Mouse (Mus musculus): ENCODE results near the gene Pcsk4. TPM values are rescaled to one million over a fixed set of nuclear protein-coding genes. Genes with fewer than 3 reads are reported as not detected.

Gene Pcsk4
- 0.55 and 0.65 TPM in 2 replicates for polyA plus RNA-seq (2012)

DNA sequence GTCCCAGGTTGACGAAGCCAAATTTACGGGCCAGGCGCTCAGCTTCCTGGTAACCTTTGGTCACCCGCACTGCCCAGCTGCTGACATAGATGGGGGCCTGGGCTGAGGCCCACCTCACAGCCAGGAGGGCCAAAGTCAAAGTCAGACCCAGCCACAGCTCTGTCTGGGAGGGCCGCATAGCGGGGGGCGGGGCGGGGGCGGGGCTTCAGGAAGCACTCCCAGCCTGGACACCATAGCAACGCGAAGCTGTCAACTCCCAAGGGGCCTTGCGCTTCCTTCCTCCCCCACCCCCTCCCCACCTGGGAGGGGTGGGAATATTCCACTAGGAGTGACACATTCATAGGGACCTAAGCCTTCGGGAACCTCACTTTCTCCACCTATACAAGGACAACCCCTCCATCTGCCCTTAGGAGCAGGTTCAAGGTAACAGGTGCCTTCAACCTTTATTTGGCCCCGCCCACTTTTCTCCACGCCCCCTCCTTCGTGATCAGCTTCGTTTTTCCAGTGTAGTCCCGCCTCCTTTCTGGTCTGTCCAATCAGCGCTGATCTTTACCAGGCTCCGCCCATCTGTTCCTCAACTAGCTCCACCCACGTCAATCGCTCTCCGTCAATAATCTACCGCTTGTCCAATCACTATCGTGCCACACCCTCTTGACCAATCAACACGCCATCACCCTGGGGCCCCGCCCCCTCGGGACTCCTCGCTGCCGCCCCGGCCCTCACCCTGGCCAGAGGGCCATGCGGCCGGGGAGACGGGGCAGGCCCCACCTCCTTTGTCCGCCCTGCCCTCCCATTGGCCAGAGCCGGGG lies at the start of gene Pcsk4, which contains the start of gene Reep6:
Pcsk4 (minus strand) TSS at position 226 of the 809 bp plus-strand sequence.
Reep6 (plus strand) TSS at position 681 of the 809 bp plus-strand sequence.
- H3K27me3 ChIP-seq (ENCODE audit: control insufficient read depth): no peaks in the 10 kb centered on the region
- TF ChIP-seq GATA1 (IDR thresholded peaks at IDR 0.05; ENCODE audit: low read length): no peak
- TF ChIP-seq TAL1 (IDR thresholded peaks at IDR 0.05; ENCODE audit: low read length): no peak
- H3K36me3 ChIP-seq (ENCODE audit: control insufficient read depth): peaks cover 35% of the 10 kb centered on the region
- peaks cover 84% of the 10 kb centered on the region for H3K4me1 ChIP-seq (ENCODE audit: control insufficient read depth)
- peak within 1 kb of the TSS; percentile 71 for H3K4me3 ChIP-seq (replicated peaks)
- peaks cover 15% of the 10 kb centered on the region for H3K9me3 ChIP-seq (ENCODE audit: control insufficient read depth, low read length)

GRCm38 (mm10) chr10:80377716-80378115 lies 48.4 kb upstream of the Pcsk4 start:
- Histone ChIP-seq H3K36me3 (ENCODE audit: control insufficient read depth) (peaks cover 29% of the 10 kb centered on the region), H3K4me1 (ENCODE audit: control insufficient read depth) (peaks cover 16% of the 10 kb centered on the region), H3K4me3 (replicated peaks) (no peak overlapping the region), H3K27me3 (ENCODE audit: control insufficient read depth) (peaks cover 6% of the 10 kb centered on the region), H3K9me3 (ENCODE audit: control insufficient read depth, low read length) (peaks cover 16% of the 10 kb centered on the region)
- TF ChIP-seq TAL1 (IDR thresholded peaks at IDR 0.05; ENCODE audit: low read length): no peak
- TF ChIP-seq GATA1 (IDR thresholded peaks at IDR 0.05; ENCODE audit: low read length): no peak

- Histone ChIP-seq H3K4me1 (ENCODE audit: control insufficient read depth) (peaks cover 12% of the 10 kb centered on the region), H3K36me3 (ENCODE audit: control insufficient read depth) (peaks cover 14% of the 10 kb centered on the region), H3K9me3 (ENCODE audit: control insufficient read depth, low read length) (peaks cover 3% of the 10 kb centered on the region), H3K27me3 (ENCODE audit: control insufficient read depth) (peaks cover 22% of the 10 kb centered on the region), H3K4me3 (replicated peaks) (no peak overlapping the region)
- TF ChIP-seq GATA1 (IDR thresholded peaks at IDR 0.05; ENCODE audit: low read length): no peak
- TF ChIP-seq TAL1 (IDR thresholded peaks at IDR 0.05; ENCODE audit: low read length): no peak
Observed at GRCm38 (mm10) chr10:80376160-80376559, 46.9 kb upstream of the Pcsk4 start.

DNA sequence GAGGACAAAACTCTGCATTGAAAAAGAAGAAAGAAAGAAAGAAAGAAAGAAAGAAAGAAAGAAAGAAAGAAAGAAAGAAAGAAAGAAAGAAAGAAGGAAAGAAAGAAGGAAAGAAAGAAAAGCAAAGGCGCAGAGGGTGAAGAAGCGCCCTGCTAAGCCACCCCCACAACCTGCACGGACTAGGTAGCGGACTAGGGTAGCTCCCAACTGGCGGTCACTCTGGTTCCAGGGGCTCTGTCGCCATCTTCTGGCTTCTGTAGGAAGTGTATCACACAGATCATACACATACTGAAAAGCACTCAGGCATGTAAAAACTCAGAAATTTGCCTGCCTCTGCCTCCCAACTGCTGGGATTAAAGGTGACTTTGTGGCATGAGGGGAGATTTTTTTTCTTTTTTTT lies 44.8 kb upstream of the Pcsk4 start:
- H3K4me1 ChIP-seq (ENCODE audit: control insufficient read depth): peaks cover 11% of the 10 kb centered on the region
- H3K4me3 ChIP-seq (replicated peaks): no peak overlapping the region
- H3K27me3 ChIP-seq (ENCODE audit: control insufficient read depth): peaks cover 30% of the 10 kb centered on the region
- no peaks in the 10 kb centered on the region for H3K36me3 ChIP-seq (ENCODE audit: control insufficient read depth)
- TF ChIP-seq TAL1 (IDR thresholded peaks at IDR 0.05; ENCODE audit: low read length) (no peak), GATA1 (IDR thresholded peaks at IDR 0.05; ENCODE audit: low read length) (no peak)
- H3K9me3 ChIP-seq (ENCODE audit: control insufficient read depth, low read length): no peaks in the 10 kb centered on the region; the same call in 1 of the 2 replicates

GRCm38 (mm10) chr10:80372706-80373105 lies 43.4 kb upstream of the Pcsk4 start:
- H3K4me3 ChIP-seq (replicated peaks): no peak overlapping the region
- H3K4me1 ChIP-seq (ENCODE audit: control insufficient read depth): peaks cover 4% of the 10 kb centered on the region
- H3K9me3 ChIP-seq (ENCODE audit: control insufficient read depth, low read length): peaks cover 7% of the 10 kb centered on the region
- no peaks in the 10 kb centered on the region for H3K36me3 ChIP-seq (ENCODE audit: control insufficient read depth)
- peaks cover 41% of the 10 kb centered on the region for H3K27me3 ChIP-seq (ENCODE audit: control insufficient read depth)
- TF ChIP-seq TAL1 (IDR thresholded peaks at IDR 0.05; ENCODE audit: low read length) (no peak), GATA1 (IDR thresholded peaks at IDR 0.05; ENCODE audit: low read length) (no peak)

GRCm38 (mm10) chr10:80371983-80372382 lies 42.7 kb upstream of the Pcsk4 start:
- peaks cover 2% of the 10 kb centered on the region for H3K4me1 ChIP-seq (ENCODE audit: control insufficient read depth)
- peaks cover 48% of the 10 kb centered on the region for H3K27me3 ChIP-seq (ENCODE audit: control insufficient read depth)
- no peak for TF ChIP-seq TAL1 (IDR thresholded peaks at IDR 0.05; ENCODE audit: low read length)
- no peak for TF ChIP-seq GATA1 (IDR thresholded peaks at IDR 0.05; ENCODE audit: low read length)
- H3K4me3 ChIP-seq (replicated peaks): no peak overlapping the region
- no peaks in the 10 kb centered on the region for H3K36me3 ChIP-seq (ENCODE audit: control insufficient read depth)
- H3K9me3 ChIP-seq (ENCODE audit: control insufficient read depth, low read length): peaks cover 7% of the 10 kb centered on the region

- TF ChIP-seq TAL1 (IDR thresholded peaks at IDR 0.05; ENCODE audit: low read length) (no peak), GATA1 (IDR thresholded peaks at IDR 0.05; ENCODE audit: low read length) (no peak)
- Histone ChIP-seq H3K4me3 (replicated peaks) (no peak overlapping the region), H3K4me1 (ENCODE audit: control insufficient read depth) (peaks cover 2% of the 10 kb centered on the region), H3K27me3 (ENCODE audit: control insufficient read depth) (peaks cover 51% of the 10 kb centered on the region), H3K9me3 (ENCODE audit: control insufficient read depth, low read length) (peaks cover 7% of the 10 kb centered on the region), H3K36me3 (ENCODE audit: control insufficient read depth) (no peaks in the 10 kb centered on the region)
Observed at GRCm38 (mm10) chr10:80371411-80371966, 42.2 kb upstream of the Pcsk4 start.

GRCm38 (mm10) chr10:80369995-80370747 lies 40.9 kb upstream of the Pcsk4 start:
- H3K4me1 ChIP-seq (ENCODE audit: control insufficient read depth): peaks cover 2% of the 10 kb centered on the region
- no peak overlapping the region for H3K4me3 ChIP-seq (replicated peaks)
- H3K9me3 ChIP-seq (ENCODE audit: control insufficient read depth, low read length): peaks cover 7% of the 10 kb centered on the region
- TF ChIP-seq GATA1 (IDR thresholded peaks at IDR 0.05; ENCODE audit: low read length): no peak
- no peak for TF ChIP-seq TAL1 (IDR thresholded peaks at IDR 0.05; ENCODE audit: low read length)
- H3K36me3 ChIP-seq (ENCODE audit: control insufficient read depth): no peaks in the 10 kb centered on the region
- peaks cover 56% of the 10 kb centered on the region for H3K27me3 ChIP-seq (ENCODE audit: control insufficient read depth)

- Histone ChIP-seq H3K27me3 (ENCODE audit: control insufficient read depth) (peaks cover 72% of the 10 kb centered on the region), H3K4me3 (replicated peaks) (no peak overlapping the region)
- no peak for TF ChIP-seq TAL1 (IDR thresholded peaks at IDR 0.05; ENCODE audit: low read length)
- no peak for TF ChIP-seq GATA1 (IDR thresholded peaks at IDR 0.05; ENCODE audit: low read length)
Observed at GRCm38 (mm10) chr10:80368392-80368791, 39.1 kb upstream of the Pcsk4 start.

More at GRCm38 (mm10) chr10:80368392-80368791, 39.1 kb upstream of the Pcsk4 start:
- no peaks in the 10 kb centered on the region for H3K36me3 ChIP-seq (ENCODE audit: control insufficient read depth)
- H3K9me3 ChIP-seq (ENCODE audit: control insufficient read depth, low read length): peaks cover 7% of the 10 kb centered on the region
- peaks cover 2% of the 10 kb centered on the region for H3K4me1 ChIP-seq (ENCODE audit: control insufficient read depth)

Measured in erythroblast, embryonic 14.5 days (primary cell).